Mouse (Mus musculus): ENCODE results near the gene Dmxl2. TPM values are rescaled to one million over a fixed set of nuclear protein-coding genes. Genes with fewer than 3 reads are reported as not detected.

Dmxl2 gene
- polyA plus RNA-seq, 1 experiment from 2014 or later: 1.8 TPM

DNA sequence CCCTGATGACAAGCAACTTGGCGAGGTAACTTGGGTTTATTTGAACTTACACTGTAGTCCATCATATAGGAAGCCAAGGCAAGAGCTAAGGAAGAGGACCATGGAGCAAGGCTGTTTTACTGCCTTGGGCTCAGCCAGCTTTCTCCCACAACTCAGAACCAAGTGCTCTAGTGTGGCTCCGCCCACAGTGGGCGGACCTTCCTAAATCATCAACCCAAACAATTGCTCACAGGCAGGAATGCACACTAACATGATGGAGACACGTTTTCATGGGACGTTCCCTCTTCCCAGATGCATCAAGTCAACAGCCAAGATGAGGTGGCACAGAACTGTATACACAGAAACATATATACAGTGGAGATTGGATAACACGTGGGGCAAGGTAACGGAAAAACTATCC lies 159.4 kb downstream of the Dmxl2 start:
- no peaks in the 10 kb centered on the region for H3K9me3 ChIP-seq (ENCODE audit: control insufficient read depth, low read length)
- no peaks in the 10 kb centered on the region for H3K27me3 ChIP-seq (ENCODE audit: control insufficient read depth, insufficient read depth, low read length)
- no peak overlapping the region for H3K27ac ChIP-seq (replicated peaks)
- TF ChIP-seq EP300 (optimal IDR thresholded peaks at IDR 0.05) (no peak), CTCF (IDR thresholded peaks at IDR 0.05; ENCODE audit: low read depth) (no peak)
- DNase-seq (ENCODE audit: low spot score): peak; percentile 11
- H3K36me3 ChIP-seq (ENCODE audit: control insufficient read depth, insufficient read depth, low read length): no peaks in the 10 kb centered on the region
- no peak overlapping the region for H3K9ac ChIP-seq (ENCODE audit: low read length)
- no peaks in the 10 kb centered on the region for H3K4me1 ChIP-seq (replicated peaks; ENCODE audit: control insufficient read depth, insufficient read depth)
- no peak overlapping the region for H3K4me3 ChIP-seq (ENCODE audit: low read depth, low read length)
- ATAC-seq (ENCODE audit: low FRiP score, low TSS enrichment): no peak
- no peak overlapping the region for H3K4me2 ChIP-seq (replicated peaks; ENCODE audit: low read depth)
- WGBS: 52% methylated on average over 7 of the region's 7 CpGs

GRCm38 (mm10) chr9:54336532-54337144 lies 164.8 kb downstream of the Dmxl2 start:
- Histone ChIP-seq H3K27me3 (ENCODE audit: control insufficient read depth, insufficient read depth, low read length) (no peaks in the 10 kb centered on the region), H3K4me1 (replicated peaks; ENCODE audit: control insufficient read depth, insufficient read depth) (no peaks in the 10 kb centered on the region), H3K27ac (replicated peaks) (no peak overlapping the region), H3K4me3 (ENCODE audit: low read depth, low read length) (no peak overlapping the region), H3K9me3 (ENCODE audit: control insufficient read depth, low read length) (no peaks in the 10 kb centered on the region), H3K4me2 (replicated peaks; ENCODE audit: low read depth) (no peak overlapping the region), H3K36me3 (ENCODE audit: control insufficient read depth, insufficient read depth, low read length) (no peaks in the 10 kb centered on the region), H3K9ac (ENCODE audit: low read length) (no peak overlapping the region)
- TF ChIP-seq EP300 (optimal IDR thresholded peaks at IDR 0.05): no peak
- TF ChIP-seq CTCF (IDR thresholded peaks at IDR 0.05; ENCODE audit: low read depth): peak; percentile 85
- WGBS: 47% methylated on average over 6 of the region's 6 CpGs
- no peak for ATAC-seq (ENCODE audit: low FRiP score, low TSS enrichment)
- DNase-seq (ENCODE audit: low spot score): peak; percentile 44

DNA sequence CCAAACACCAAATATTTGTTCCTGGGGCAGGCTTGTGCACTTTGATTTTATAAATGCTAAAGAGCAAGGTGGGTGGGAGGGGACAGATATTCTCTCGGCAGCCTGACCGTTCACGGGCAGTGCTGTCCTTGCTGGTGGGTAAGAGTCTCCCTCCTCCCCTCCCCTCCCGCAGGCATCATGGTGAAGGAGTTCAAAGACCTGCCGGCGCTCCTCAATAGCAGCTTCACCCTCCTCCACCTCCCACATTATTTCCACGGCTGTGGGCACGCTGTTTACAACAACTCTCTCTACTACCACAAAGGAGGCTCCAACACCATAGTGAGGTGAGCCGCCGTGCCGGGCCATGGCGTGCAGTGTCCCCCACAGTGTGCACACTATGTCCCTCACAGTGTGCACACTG lies 165.8 kb downstream of the Dmxl2 start:
- DNase-seq (ENCODE audit: low spot score) (no peak), ATAC-seq (ENCODE audit: low FRiP score, low TSS enrichment) (no peak)
- Histone ChIP-seq H3K9me3 (ENCODE audit: control insufficient read depth, low read length) (no peaks in the 10 kb centered on the region), H3K4me3 (ENCODE audit: low read depth, low read length) (no peak overlapping the region), H3K36me3 (ENCODE audit: control insufficient read depth, insufficient read depth, low read length) (no peaks in the 10 kb centered on the region), H3K27me3 (ENCODE audit: control insufficient read depth, insufficient read depth, low read length) (no peaks in the 10 kb centered on the region), H3K4me2 (replicated peaks; ENCODE audit: low read depth) (no peak overlapping the region), H3K27ac (replicated peaks) (no peak overlapping the region), H3K9ac (ENCODE audit: low read length) (no peak overlapping the region), H3K4me1 (replicated peaks; ENCODE audit: control insufficient read depth, insufficient read depth) (no peaks in the 10 kb centered on the region)
- 80% methylated on average over 12 of the region's 12 CpGs for WGBS
- TF ChIP-seq EP300 (optimal IDR thresholded peaks at IDR 0.05): no peak
- no peak for TF ChIP-seq CTCF (IDR thresholded peaks at IDR 0.05; ENCODE audit: low read depth)

- no peaks in the 10 kb centered on the region for H3K9me3 ChIP-seq (ENCODE audit: control insufficient read depth, low read length)
- 91% methylated on average over 7 of the region's 7 CpGs for WGBS
- no peaks in the 10 kb centered on the region for H3K36me3 ChIP-seq (ENCODE audit: control insufficient read depth, insufficient read depth, low read length)
- no peak overlapping the region for H3K4me2 ChIP-seq (replicated peaks; ENCODE audit: low read depth)
- no peak overlapping the region for H3K27ac ChIP-seq (replicated peaks)
- H3K27me3 ChIP-seq (ENCODE audit: control insufficient read depth, insufficient read depth, low read length): no peaks in the 10 kb centered on the region
- no peak overlapping the region for H3K4me3 ChIP-seq (ENCODE audit: low read depth, low read length)
- no peak for TF ChIP-seq EP300 (optimal IDR thresholded peaks at IDR 0.05)
- no peak for TF ChIP-seq CTCF (IDR thresholded peaks at IDR 0.05; ENCODE audit: low read depth)
- DNase-seq (ENCODE audit: low spot score) (no peak), ATAC-seq (ENCODE audit: low FRiP score, low TSS enrichment) (no peak)
- H3K9ac ChIP-seq (ENCODE audit: low read length): no peak overlapping the region
- H3K4me1 ChIP-seq (replicated peaks; ENCODE audit: control insufficient read depth, insufficient read depth): no peaks in the 10 kb centered on the region
Measured at GRCm38 (mm10) chr9:54329201-54329600, 172.2 kb downstream of the Dmxl2 start.

- H3K27ac ChIP-seq (replicated peaks): no peak overlapping the region
- H3K4me1 ChIP-seq (replicated peaks; ENCODE audit: control insufficient read depth, insufficient read depth): no peaks in the 10 kb centered on the region
- H3K4me2 ChIP-seq (replicated peaks; ENCODE audit: low read depth): no peak overlapping the region
- 38% methylated on average over 8 of the region's 8 CpGs for WGBS
- H3K36me3 ChIP-seq (ENCODE audit: control insufficient read depth, insufficient read depth, low read length): no peaks in the 10 kb centered on the region
- no peak overlapping the region for H3K4me3 ChIP-seq (ENCODE audit: low read depth, low read length)
- ATAC-seq (ENCODE audit: low FRiP score, low TSS enrichment) (no peak), DNase-seq (ENCODE audit: low spot score) (no peak)
- no peaks in the 10 kb centered on the region for H3K27me3 ChIP-seq (ENCODE audit: control insufficient read depth, insufficient read depth, low read length)
- TF ChIP-seq EP300 (optimal IDR thresholded peaks at IDR 0.05): no peak
- TF ChIP-seq CTCF (IDR thresholded peaks at IDR 0.05; ENCODE audit: low read depth): peak; percentile 77
- H3K9me3 ChIP-seq (ENCODE audit: control insufficient read depth, low read length): no peaks in the 10 kb centered on the region
- H3K9ac ChIP-seq (ENCODE audit: low read length): no peak overlapping the region
Measured at GRCm38 (mm10) chr9:54323456-54323855, 178.0 kb downstream of the Dmxl2 start.

GRCm38 (mm10) chr9:54316363-54316762 lies 185.1 kb downstream of the Dmxl2 start:
- no peak for DNase-seq (ENCODE audit: low spot score)
- WGBS: 64% methylated on average over 9 of the region's 9 CpGs
- H3K4me1 ChIP-seq (replicated peaks; ENCODE audit: control insufficient read depth, insufficient read depth): no peaks in the 10 kb centered on the region
- no peak for ATAC-seq (ENCODE audit: low FRiP score, low TSS enrichment)
- H3K27ac ChIP-seq (replicated peaks): no peak overlapping the region
- no peak for TF ChIP-seq EP300 (optimal IDR thresholded peaks at IDR 0.05)
- TF ChIP-seq CTCF (IDR thresholded peaks at IDR 0.05; ENCODE audit: low read depth): peak; percentile 48
- H3K36me3 ChIP-seq (ENCODE audit: control insufficient read depth, insufficient read depth, low read length): no peaks in the 10 kb centered on the region
- no peak overlapping the region for H3K4me2 ChIP-seq (replicated peaks; ENCODE audit: low read depth)
- no peaks in the 10 kb centered on the region for H3K27me3 ChIP-seq (ENCODE audit: control insufficient read depth, insufficient read depth, low read length)
- H3K9ac ChIP-seq (ENCODE audit: low read length): no peak overlapping the region
- no peak overlapping the region for H3K4me3 ChIP-seq (ENCODE audit: low read depth, low read length)
- H3K9me3 ChIP-seq (ENCODE audit: control insufficient read depth, low read length): no peaks in the 10 kb centered on the region

Other genes with a start within 250 kb of the Dmxl2 start
- gene Cyp19a1, start 233.5 kb downstream of the Dmxl2 start, polyA plus RNA-seq (2015; fragmentation: Nextera tagmentation; extraction: Ambion mirVana): not detected in 2 replicates
- not detected in 2 replicates for gene Gldn, start 215.1 kb downstream of the Dmxl2 start, polyA plus RNA-seq (2015; fragmentation: Nextera tagmentation; extraction: Ambion mirVana)
- gene Sh2d7, start 37.4 kb upstream of the Dmxl2 start, polyA plus RNA-seq (2015; fragmentation: Nextera tagmentation; extraction: Ambion mirVana): 0.04 TPM in 2 replicates
- 6.1 and 7.5 TPM in 2 replicates for gene Cib2, start 58.6 kb upstream of the Dmxl2 start, polyA plus RNA-seq (2015; fragmentation: Nextera tagmentation; extraction: Ambion mirVana)
- gene Idh3a, start 84.7 kb upstream of the Dmxl2 start, polyA plus RNA-seq (2015; fragmentation: Nextera tagmentation; extraction: Ambion mirVana): 105 TPM in 2 replicates
- 57.7 and 68.3 TPM in 2 replicates for gene Acsbg1, start 160.2 kb upstream of the Dmxl2 start, polyA plus RNA-seq (2015; fragmentation: Nextera tagmentation; extraction: Ambion mirVana)
- gene Dnaja4, start 197.2 kb upstream of the Dmxl2 start, polyA plus RNA-seq (2015; fragmentation: Nextera tagmentation; extraction: Ambion mirVana): 5.5 and 6.2 TPM in 2 replicates
- gene Wdr61, start 232.9 kb upstream of the Dmxl2 start, polyA plus RNA-seq (2015; fragmentation: Nextera tagmentation; extraction: Ambion mirVana): 129 and 132 TPM in 2 replicates

Measured in stomach, postnatal 0 days (tissue).